Mouse (Mus musculus) lung, postnatal 4 days (tissue): ENCODE data around the gene Cacul1.

ENCODE experiments used
- DNase-seq, 2 experiments: peaks; one replicate each; pipeline ENCODE4 v3.0.0; 2021

Gene Cacul1

DNA sequence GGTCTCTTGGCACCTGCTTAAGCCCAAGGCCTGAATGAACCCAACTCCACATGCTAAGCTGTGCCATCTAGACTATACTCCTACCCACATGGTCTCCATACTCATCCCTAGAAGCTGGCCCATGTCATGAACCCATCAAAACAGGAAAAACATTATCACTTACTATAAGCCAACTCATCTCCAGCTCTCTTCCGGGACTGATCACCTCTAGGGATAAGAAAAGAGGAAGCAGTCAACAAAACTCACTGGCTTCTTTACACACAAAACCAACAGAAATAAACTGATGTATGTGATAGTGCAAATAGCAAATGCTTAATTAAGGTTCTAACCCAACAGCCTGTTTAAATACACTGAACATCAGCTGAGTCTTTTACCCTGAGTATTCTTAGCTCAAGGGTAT, 51.5 kb downstream of the Cacul1 start:
- no peak for DNase-seq

DNA sequence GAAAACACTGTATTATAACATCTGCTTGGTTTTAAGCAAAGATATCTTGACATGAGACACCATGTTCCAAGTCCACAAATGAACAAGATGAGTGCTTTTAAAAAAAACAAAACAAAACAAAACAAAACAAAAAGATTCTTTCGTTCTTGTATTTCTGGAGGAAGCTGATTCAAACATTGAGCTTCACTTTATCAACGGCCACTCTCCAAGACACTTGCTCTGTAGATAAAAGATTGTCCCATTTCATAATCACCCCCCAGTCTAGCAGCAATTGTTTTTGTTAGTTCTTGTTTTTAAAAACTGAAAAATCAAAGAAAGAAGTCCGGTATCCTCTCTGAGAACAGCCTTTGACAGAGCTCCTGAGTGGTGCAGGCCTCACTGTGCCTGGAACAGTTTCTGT, 52.2 kb downstream of the Cacul1 start:
- no peak for DNase-seq

GRCm38 (mm10) chr19:60526876-60527275, 53.9 kb downstream of the Cacul1 start:
- no peak for DNase-seq

DNA sequence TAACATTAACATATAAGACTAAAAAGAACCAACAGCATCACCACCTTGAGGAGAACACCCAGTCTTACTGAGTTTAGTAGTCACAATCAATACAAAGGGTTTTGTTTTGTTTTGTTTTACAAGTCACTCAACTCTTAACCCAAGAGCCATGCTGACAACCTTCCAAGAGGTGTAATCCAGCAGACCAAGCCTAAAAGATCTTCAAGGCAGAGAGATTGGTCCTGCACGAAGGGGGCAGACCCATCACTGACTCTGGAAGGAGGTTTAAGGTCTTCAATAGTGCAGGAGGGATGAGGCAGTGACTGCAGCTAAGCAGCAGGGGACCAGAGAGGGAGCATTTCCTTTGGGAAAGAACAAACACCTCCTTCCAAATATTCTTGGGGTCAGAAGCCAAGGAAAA, 55.7 kb downstream of the Cacul1 start:
- no peak for DNase-seq

DNA sequence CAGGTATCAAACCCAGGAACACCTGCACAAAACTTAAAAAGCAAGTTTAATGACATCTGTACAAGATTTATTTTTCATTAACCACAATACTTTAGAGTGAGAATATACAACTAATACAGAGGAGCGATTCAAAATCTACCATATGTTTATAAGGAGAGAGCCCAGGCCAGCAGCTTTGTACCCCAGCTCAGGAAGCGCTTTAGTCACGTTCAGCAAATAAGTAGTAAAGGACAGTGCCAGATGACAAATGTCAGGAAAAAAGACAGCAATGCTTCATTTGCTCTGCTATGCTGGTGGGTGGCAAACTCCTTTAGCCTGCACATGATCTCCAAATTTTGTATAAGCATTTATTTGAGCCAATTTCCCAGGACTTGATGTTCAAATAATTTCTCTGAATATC, 56.1 kb downstream of the Cacul1 start:
- DNase-seq: no peak

GRCm38 (mm10) chr19:60520131-60520530, 60.7 kb downstream of the Cacul1 start:
- DNase-seq: no peak

DNA sequence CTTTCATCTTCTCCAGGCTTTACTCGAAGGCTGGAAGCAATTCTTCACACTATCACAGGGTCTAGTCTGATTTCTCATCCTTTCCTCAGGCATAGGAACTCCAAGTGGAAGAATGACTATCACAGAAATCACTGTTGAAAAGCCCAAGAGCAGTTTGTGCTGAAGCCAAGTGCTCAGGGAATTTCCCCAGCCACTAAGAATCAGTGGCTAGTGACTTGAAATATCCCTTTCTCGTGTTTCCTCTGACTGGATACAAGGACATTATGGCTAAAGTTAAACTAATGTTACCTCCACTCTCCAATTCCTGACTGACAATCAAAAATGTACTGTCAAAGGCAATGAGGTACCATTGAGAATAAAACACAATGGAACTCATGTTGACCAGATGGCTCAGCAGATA, 65.8 kb downstream of the Cacul1 start:
- no peak for DNase-seq

DNA sequence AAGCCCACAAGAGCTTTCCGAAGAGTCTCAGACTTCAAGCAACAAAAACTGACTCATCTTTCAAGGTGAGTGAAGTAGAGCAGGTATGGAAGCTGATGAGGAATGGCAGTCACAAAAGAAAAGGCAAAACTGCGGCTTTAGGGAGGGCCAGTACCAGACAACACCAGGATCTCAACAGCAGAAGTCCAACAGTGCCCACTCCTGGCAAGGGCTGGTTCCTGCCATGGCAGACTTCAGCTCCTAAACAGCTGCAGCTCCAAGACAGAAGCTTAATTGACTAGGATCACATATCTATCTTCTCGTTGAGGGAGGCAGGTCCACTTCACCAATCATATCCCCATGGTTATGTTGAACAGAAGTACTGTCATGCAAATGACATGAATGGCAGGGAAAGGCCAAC, 67.4 kb downstream of the Cacul1 start:
- DNase-seq: peak; percentile 15 to 25

DNA sequence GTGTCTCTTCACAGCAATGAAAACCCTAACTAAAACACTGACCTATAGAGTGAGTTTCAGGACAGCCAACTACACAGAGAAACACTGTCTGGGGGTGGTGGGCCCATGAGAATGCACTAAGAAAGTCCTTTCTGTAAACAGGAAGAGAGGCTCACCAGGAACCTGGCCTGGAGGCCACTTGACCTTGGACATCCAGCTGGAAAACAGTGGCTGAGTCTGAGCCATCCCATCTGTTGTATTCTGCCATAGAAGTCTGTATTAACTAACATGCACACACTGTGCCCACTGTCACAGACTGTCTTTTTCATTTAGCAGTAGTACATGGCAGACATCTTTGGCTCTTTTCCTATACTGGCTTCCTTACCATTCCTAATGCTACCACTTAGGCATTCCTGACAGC, 80.6 kb downstream of the Cacul1 start:
- peak; percentile 27 to 74 for DNase-seq

- DNase-seq: no peak
Measured at GRCm38 (mm10) chr19:60497171-60497570, 83.7 kb downstream of the Cacul1 start.

GRCm38 (mm10) chr19:60495772-60496171, 85.1 kb downstream of the Cacul1 start:
- DNase-seq: no peak

- DNase-seq: no peak
Measured at GRCm38 (mm10) chr19:60489566-60489965, 91.3 kb downstream of the Cacul1 start.

GRCm38 (mm10) chr19:60485261-60485660, 95.6 kb downstream of the Cacul1 start:
- no peak for DNase-seq

- DNase-seq: no peak
Measured at GRCm38 (mm10) chr19:60478859-60479258, 102.0 kb downstream of the Cacul1 start.

- no peak for DNase-seq
Measured at GRCm38 (mm10) chr19:60477788-60478187, 103.0 kb downstream of the Cacul1 start.
